Mouse (Mus musculus) CD4-positive helper T cell, adult 2 months (primary cell): ENCODE measurements around the gene Ctrl.
A peak's percentile ranks its signal among the peaks of the same experiment; 100 is the strongest.
"Not testable (repeated sequence)": the region's sequence is repeated elsewhere in the genome, so short reads cannot be mapped to it uniquely, and the experiment has no call there.

Experiments used
- DNase-seq: peaks from one replicate; pipeline ENCODE4 v3.0.0-alpha.2; 2012; ENCODE audit warnings: low read depth, missing footprints, low spot score

The Ctrl gene

DNA sequence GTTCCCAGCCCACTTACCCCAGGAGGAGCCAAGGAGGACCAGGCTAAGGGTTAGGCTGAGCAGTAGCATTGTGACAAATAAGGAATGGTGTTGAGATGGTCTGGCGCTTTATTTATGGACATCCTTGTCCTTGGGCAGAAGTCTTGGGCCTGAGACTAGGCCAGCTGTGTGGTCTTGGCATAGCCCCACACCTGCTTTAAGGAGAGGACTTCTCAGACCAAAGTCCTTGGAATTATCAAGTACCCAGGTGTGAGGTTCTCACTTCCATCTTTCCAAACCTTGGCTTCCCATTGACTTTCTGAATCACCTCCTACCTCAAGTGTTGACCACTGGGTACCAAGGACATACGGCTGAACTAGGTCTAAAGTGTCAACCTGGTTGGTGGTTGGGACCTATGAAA, at the start of gene Ctrl:
Ctrl (minus strand) TSS at position 101 of the 400 bp plus-strand sequence.
- no peak for DNase-seq

- not testable (repeated sequence) for DNase-seq
These were observed 49.7 kb upstream of the Ctrl start for GRCm38 (mm10) chr8:105983406-105983805.

DNA sequence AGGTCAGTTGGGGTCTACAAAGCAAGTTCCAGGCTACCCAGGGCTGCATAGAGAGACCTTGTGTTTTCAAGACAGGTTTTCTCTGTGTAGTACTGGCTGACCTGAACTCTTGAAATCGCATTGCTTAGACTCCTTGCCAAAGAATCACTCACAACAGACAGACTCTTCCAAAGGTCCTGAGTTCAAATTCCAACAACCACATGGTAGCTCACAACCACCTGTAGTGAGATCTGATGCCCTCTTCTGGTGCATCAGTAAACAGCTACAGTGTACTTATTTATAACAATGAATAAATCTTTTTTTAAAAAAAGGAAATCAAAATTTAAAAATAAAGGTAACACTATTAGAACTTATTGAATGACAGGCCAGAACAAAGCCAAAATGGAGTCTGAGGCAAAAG, 47.5 kb upstream of the Ctrl start:
- no peak for DNase-seq

GRCm38 (mm10) chr8:105979325-105979724, 45.7 kb upstream of the Ctrl start, which contains the start of gene Dpep3:
TSS of gene Dpep3 (minus strand) at chr8:105979429.
- no peak for DNase-seq

DNA sequence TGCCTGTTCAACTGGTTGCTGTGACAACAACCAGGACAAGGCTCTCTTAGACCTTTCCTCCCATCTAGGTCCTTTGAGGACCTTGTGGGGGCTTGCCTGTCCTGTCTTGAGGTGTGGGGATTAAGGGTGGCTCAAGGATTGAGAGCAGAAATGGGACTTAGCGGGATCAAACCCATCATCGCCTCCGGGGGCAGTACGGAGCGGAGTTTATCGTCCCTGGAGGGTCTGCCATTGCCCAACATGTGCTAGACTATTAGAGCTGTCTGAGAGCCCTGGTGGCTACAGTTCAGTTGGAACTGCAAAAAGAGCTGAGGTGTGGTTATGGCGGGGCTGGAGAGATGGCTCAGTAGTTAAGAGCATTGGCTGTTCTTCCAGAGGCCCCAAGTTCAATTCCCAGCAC, 41.7 kb upstream of the Ctrl start:
- DNase-seq: no peak

- no peak for DNase-seq
These were observed 37.5 kb upstream of the Ctrl start for GRCm38 (mm10) chr8:105971019-105971720.

GRCm38 (mm10) chr8:105969367-105969766, 35.7 kb upstream of the Ctrl start:
- DNase-seq: no peak

DNA sequence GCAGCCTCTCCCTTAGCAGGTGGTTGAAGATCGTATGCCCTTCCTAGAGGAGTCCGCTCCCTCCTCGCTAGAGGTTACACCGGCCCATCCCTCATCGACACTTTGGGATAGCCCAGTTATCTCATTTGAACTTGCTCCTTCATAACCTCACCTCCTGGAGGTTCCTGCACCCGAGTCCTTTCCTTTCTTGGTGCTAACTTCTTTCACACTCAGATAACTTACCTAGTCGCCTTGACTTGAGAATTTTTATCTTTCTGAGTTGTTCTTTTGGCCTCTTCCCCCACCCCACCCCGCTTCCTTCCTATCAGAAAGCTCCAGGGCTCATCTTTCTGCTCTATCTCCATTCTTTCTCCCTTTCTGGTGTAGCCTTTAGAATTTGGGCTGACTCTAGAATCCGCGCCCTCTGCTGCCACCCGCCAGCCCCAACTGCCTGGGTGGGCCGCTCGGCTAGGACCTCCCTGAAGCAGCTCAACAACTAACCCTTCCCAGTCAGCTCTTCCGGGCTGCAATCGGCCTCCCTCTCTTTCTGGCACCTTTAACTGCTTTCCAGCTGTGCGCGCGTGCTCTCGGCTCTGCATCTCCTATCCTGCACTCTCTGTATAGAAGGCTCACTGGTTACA, 33.1 kb upstream of the Ctrl start:
- DNase-seq: peak; percentile 18

- DNase-seq: peak; percentile 79
These were observed 32.3 kb upstream of the Ctrl start, which contains the start of gene Slc12a4 for GRCm38 (mm10) chr8:105965905-105966341. TSS of gene Slc12a4 (minus strand) at chr8:105966097.

GRCm38 (mm10) chr8:105965266-105965904, 31.7 kb upstream of the Ctrl start:
- peak; percentile 61 for DNase-seq

GRCm38 (mm10) chr8:105964506-105965265, 31.0 kb upstream of the Ctrl start:
- DNase-seq: no peak

GRCm38 (mm10) chr8:105961536-105961935, 27.9 kb upstream of the Ctrl start:
- no peak for DNase-seq

DNA sequence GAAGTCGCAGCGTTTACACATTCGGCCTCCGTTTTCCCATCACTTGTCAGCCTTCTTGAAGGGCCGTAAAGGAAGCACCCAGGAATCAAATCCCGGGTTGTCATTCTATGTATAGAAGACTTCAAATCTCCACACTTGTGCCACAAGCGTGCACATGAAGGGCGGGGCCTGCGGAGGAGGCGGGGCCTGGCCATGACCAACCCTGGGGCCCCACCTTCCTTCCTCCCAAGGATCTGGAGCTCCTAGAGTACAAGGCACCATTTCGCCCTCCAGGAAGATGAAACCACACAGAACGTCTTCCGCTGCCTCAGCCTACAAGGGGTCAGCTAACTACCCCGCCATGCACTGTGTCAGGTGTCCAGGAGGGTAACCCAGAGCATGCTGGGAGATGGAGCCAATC, 27.4 kb upstream of the Ctrl start:
- DNase-seq: no peak

GRCm38 (mm10) chr8:105959350-105959749, 25.7 kb upstream of the Ctrl start:
- no peak for DNase-seq

DNA sequence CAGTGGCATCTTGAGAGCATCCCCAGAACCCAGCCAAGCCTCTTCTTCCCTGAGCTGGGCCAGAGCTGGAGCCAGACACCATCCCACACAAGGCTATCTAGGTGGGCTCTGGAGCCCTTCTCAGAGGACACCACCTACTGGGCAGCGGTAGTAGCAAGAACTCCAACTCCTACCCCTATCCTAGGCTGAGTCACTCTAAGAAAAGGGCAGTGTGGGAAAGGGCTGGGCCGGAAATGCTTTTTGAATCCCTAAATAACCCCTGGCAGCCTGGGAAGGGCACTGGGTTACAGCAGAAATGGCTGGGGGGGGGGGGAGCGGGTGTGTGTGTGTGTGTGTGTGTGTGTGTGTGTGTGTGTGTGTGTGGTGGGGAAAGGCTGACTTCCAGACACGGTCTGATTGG, 24.2 kb upstream of the Ctrl start:
- DNase-seq: no peak

- no peak for DNase-seq
These were observed 22.9 kb upstream of the Ctrl start for GRCm38 (mm10) chr8:105956556-105956955.

DNA sequence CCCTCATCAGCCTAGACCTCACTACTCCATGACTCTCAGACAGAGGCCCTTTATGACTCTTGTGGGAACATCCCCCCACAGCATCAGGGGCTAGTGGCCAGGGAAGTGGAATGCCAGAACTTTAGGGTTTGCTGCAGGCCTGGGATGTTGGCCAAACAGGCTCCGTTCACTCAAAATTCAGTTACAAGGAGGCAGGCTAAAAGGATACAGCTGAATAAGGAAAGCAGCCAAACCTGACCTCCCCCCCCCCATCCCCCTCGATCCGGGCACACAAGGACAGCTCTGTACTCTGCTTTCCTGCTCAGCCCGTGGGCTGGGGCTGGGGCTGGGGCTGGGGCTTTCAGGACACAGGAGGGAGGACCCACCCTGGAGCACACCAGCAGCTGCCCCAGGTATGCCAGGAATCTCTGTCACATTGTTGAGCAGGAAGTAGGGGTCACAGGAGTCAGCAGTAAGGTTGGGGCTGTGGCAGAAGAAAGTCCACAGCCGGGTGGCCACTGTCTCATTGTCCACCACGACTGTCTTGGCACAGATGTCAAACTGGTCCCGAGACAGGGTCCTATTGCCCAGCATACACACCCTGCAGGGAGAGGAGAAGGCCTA, 17.5 kb upstream of the Ctrl start:
- DNase-seq: no peak

GRCm38 (mm10) chr8:105949350-105949749, 15.7 kb upstream of the Ctrl start:
- no peak for DNase-seq

GRCm38 (mm10) chr8:105943321-105943739, 9.7 kb upstream of the Ctrl start, which contains the start of gene Lcat:
TSS of gene Lcat (minus strand) at chr8:105943382.
- no peak for DNase-seq

GRCm38 (mm10) chr8:105942542-105942941, 8.9 kb upstream of the Ctrl start:
- DNase-seq: no peak

- DNase-seq: no peak
These were observed 8.4 kb upstream of the Ctrl start for GRCm38 (mm10) chr8:105942026-105942425.
